Mouse (Mus musculus) gastrocnemius, adult 2 months (tissue): Measurements from ENCODE around the gene Eva1c. TPM values are rescaled to one million over a fixed set of nuclear protein-coding genes. Genes with fewer than 3 reads are reported as not detected.
A peak's percentile ranks its signal among the peaks of the same experiment; 100 is the strongest.

ENCODE experiments used
- DNase-seq: peaks from one replicate; pipeline ENCODE4 v3.0.0; 2022
- H3K27ac ChIP-seq: fragments of 200-600 bp; 2 replicates; pipeline ENCODE4 v1.8.1; 2022; ENCODE audit warnings: mild to moderate bottlenecking
- H3K4me3 ChIP-seq: fragments of 200-600 bp; 2 replicates; pipeline ENCODE4 v1.8.1; 2022; ENCODE audit warnings: mild to moderate bottlenecking, moderate library complexity
- CTCF ChIP-seq: fragments of 200-600 bp; IDR thresholded peaks from 2 replicates; pipeline ENCODE4 v1.8.1; 2022; ENCODE audit warnings: antibody characterized with exemption, mild to moderate bottlenecking, moderate library complexity
- intact Hi-C: fragments of 180-260 bp; cut with DNase I; formaldehyde crosslinking; loops from one replicate; pipeline ENCODE4 v1.15.1; 2025
- total RNA-seq, 2 experiments: library from RNA; stranded (reverse); gene quantifications; 2 replicates each; pipeline ENCODE4 v1.2.3; 2021

Eva1c gene
- total RNA-seq, 2 experiments from 2014 or later: 0.10 to 0.56 TPM

GRCm38 (mm10) chr16:90851621-90852334 lies 25.3 kb downstream of the Eva1c start:
- H3K4me3 ChIP-seq: no peak overlapping the region
- no peak for DNase-seq
- intact Hi-C loops: no loop called here
- TF ChIP-seq CTCF: no peak
- H3K27ac ChIP-seq: no peak overlapping the region

- H3K4me3 ChIP-seq: no peak overlapping the region
- H3K27ac ChIP-seq: no peak overlapping the region
- no peak for DNase-seq
- intact Hi-C loops: no loop called here
- no peak for TF ChIP-seq CTCF
These were observed 30.2 kb downstream of the Eva1c start for GRCm38 (mm10) chr16:90856552-90857200.

- intact Hi-C loops: no loop called here
- TF ChIP-seq CTCF: no peak
- DNase-seq: no peak
- H3K4me3 ChIP-seq: no peak overlapping the region
- H3K27ac ChIP-seq: no peak overlapping the region
These were observed 31.7 kb downstream of the Eva1c start for GRCm38 (mm10) chr16:90858206-90858605.

GRCm38 (mm10) chr16:90863036-90863435 lies 36.5 kb downstream of the Eva1c start:
- intact Hi-C loops: no loop called here
- no peak for TF ChIP-seq CTCF
- DNase-seq: no peak
- H3K27ac ChIP-seq: no peak overlapping the region
- no peak overlapping the region for H3K4me3 ChIP-seq

- no peak for DNase-seq
- intact Hi-C loops: no loop called here
These were observed 37.0 kb downstream of the Eva1c start for GRCm38 (mm10) chr16:90863468-90864046.

GRCm38 (mm10) chr16:90864693-90865092 lies 38.2 kb downstream of the Eva1c start:
- no peak overlapping the region for H3K4me3 ChIP-seq
- intact Hi-C loops: no loop called here
- TF ChIP-seq CTCF: no peak
- H3K27ac ChIP-seq: no peak overlapping the region
- DNase-seq: no peak

More at GRCm38 (mm10) chr16:90863468-90864046, 37.0 kb downstream of the Eva1c start:
- no peak for TF ChIP-seq CTCF
- Histone ChIP-seq H3K27ac (no peak overlapping the region), H3K4me3 (no peak overlapping the region)

- intact Hi-C loops: no loop called here
- no peak overlapping the region for H3K27ac ChIP-seq
- DNase-seq: no peak
- no peak for TF ChIP-seq CTCF
- H3K4me3 ChIP-seq: no peak overlapping the region
These were observed 39.1 kb downstream of the Eva1c start for GRCm38 (mm10) chr16:90865652-90866051.

- TF ChIP-seq CTCF: no peak
- Histone ChIP-seq H3K27ac (no peak overlapping the region), H3K4me3 (no peak overlapping the region)
- intact Hi-C loops: no loop called here
- DNase-seq: no peak
These were observed 41.6 kb downstream of the Eva1c start for GRCm38 (mm10) chr16:90868129-90868528.

- no peak for TF ChIP-seq CTCF
- Histone ChIP-seq H3K27ac (no peak overlapping the region), H3K4me3 (no peak overlapping the region)
- intact Hi-C loops: no loop called here
- no peak for DNase-seq
These were observed 42.8 kb downstream of the Eva1c start for GRCm38 (mm10) chr16:90869361-90869760.

GRCm38 (mm10) chr16:90872936-90873335 lies 46.4 kb downstream of the Eva1c start:
- TF ChIP-seq CTCF: no peak
- H3K4me3 ChIP-seq: no peak overlapping the region
- intact Hi-C loops: no loop called here
- no peak for DNase-seq
- H3K27ac ChIP-seq: no peak overlapping the region

GRCm38 (mm10) chr16:90874536-90874935 lies 48.0 kb downstream of the Eva1c start:
- Histone ChIP-seq H3K4me3 (no peak overlapping the region), H3K27ac (no peak overlapping the region)
- DNase-seq: no peak
- no peak for TF ChIP-seq CTCF
- intact Hi-C loops: no loop called here

GRCm38 (mm10) chr16:90878135-90878860 lies 51.8 kb downstream of the Eva1c start:
- intact Hi-C loops: no loop called here
- TF ChIP-seq CTCF: no peak
- DNase-seq: no peak
- H3K4me3 ChIP-seq: no peak overlapping the region
- no peak overlapping the region for H3K27ac ChIP-seq

- DNase-seq: peak; percentile 40
- no peak for TF ChIP-seq CTCF
- H3K4me3 ChIP-seq: no peak overlapping the region
- no peak overlapping the region for H3K27ac ChIP-seq
- intact Hi-C loops: no loop called here
These were observed 56.0 kb downstream of the Eva1c start for GRCm38 (mm10) chr16:90882501-90882977.
